Mouse (Mus musculus) E14TG2a.4 (cell line): Measurements from ENCODE around the gene Dnal1.

Experiments
- CTCF ChIP-seq: conservative IDR thresholded peaks from 2 replicates; pipeline ENCODE4 v1.5.1; 2014; ENCODE audit warnings: low read length
- NANOG ChIP-seq: IDR thresholded peaks from 2 replicates; pipeline ENCODE4 v1.6.1; 2014; ENCODE audit warnings: borderline replicate concordance, low read length, mixed read lengths
- POU5F1 ChIP-seq: IDR thresholded peaks from 2 replicates; pipeline ENCODE4 v1.6.1; 2014; ENCODE audit warnings: low read length, borderline replicate concordance

GRCm38 (mm10) chr12:84190151-84190820 is 76.1 kb downstream of the Dnal1 start:
- TF ChIP-seq CTCF (no peak), NANOG (peak; percentile 41; the same call in 1 of the 2 replicates), POU5F1 (no peak)
